Mouse (Mus musculus) A20 (cell line): ENCODE measurements around the gene Atxn3.
A peak's percentile ranks its signal among the peaks of the same experiment; 100 is the strongest.

ENCODE experiments used
- DNase-seq: peaks from one replicate; pipeline ENCODE4 v3.0.0-alpha.2; 2011; ENCODE audit warnings: low read depth, low spot score

The Atxn3 gene

GRCm38 (mm10) chr12:101957942-101958544 lies at the start of gene Atxn3:
TSS of gene Atxn3 (minus strand) at chr12:101958246.
- DNase-seq = peak; percentile 96

- no peak for DNase-seq
Measured at GRCm38 (mm10) chr12:102000785-102001184, 42.7 kb upstream of the Atxn3 start.

DNA sequence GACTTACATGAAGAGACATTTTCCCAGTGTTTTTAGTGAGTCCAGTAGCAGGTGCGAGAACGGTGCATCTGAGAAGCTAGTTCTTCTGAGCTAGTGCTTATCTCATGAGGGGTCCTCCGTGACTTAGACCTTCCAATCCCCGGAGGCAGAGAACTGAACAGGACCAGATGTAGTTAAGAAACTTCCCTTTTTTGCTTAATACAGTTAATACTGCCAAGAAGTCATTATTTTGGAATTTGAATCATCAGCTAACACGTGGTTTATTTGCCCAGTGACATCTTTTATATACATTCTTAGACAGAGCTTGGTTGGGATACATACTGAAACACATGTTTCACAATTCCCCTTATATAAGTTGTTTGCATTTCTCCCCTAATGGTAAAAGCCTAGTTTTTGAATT lies 40.9 kb upstream of the Atxn3 start:
- no peak for DNase-seq

DNA sequence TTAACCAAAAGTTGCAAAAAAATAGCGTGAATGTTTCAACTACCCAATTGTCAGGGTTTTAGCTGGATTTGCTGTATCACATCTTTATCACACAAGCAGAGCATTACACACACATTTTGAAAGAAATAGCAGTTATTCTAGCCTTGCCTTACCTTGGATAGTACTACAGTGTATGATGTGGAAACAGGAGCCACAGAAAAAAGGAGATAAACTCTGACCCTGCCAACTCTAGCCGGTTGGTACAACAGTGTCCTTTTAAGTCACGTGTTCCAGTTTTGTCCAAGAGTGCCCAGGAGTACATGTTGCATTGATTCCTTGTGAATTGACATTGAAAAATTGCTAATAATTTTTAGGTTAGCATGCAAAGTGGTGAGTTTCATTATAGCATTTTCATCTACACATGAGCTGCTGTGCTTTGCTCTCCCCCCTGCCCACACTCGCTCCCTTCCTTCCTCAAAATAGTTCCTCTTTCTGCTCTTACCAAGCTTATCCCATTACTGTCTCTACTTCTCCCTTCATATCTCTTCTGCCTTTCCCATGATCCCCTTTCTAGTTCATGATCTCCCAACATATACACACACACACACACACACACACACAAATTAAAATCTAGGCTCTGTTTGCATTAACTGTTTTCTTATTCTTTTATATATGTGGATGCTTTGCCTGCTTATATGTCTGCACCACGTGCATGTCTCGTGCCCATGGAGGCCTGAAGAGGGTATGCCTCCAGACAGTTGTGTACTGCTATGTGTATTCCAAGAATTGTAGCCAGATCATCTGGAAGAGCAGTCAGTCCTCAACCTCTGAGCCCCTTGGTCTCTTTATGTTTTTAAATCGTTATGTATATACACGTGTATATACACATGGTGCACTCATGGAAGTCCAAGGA lies 36.8 kb upstream of the Atxn3 start:
- no peak for DNase-seq

DNA sequence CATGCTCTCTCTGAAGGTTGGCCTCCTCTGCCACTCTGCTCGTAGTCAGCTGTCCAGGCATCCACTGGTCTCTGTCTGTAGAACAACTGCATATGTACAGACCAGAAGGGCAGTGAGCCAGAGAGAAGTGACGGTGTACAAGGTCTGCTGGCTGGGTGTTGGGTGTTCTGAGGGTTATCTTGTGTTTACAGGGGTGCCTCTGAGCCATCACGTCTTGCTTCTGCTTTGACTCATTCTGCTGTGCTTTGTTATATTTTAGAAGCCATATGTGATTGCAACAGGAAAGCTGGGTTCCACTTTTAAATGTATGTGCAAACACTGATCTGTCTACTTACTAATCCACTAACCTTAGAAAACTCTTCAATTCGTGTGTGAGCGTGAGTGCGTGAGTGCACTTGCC lies 29.6 kb upstream of the Atxn3 start:
- no peak for DNase-seq

GRCm38 (mm10) chr12:101985110-101985509 lies 27.1 kb upstream of the Atxn3 start:
- DNase-seq = peak; percentile 36

GRCm38 (mm10) chr12:101982977-101983376 lies 24.9 kb upstream of the Atxn3 start:
- DNase-seq = no peak

GRCm38 (mm10) chr12:101981559-101981958 lies 23.5 kb upstream of the Atxn3 start:
- no peak for DNase-seq

- peak; percentile 81 for DNase-seq
Measured at GRCm38 (mm10) chr12:101980266-101980665, 22.2 kb upstream of the Atxn3 start.

GRCm38 (mm10) chr12:101979213-101979750 lies 21.2 kb upstream of the Atxn3 start:
- peak; percentile 80 for DNase-seq

DNA sequence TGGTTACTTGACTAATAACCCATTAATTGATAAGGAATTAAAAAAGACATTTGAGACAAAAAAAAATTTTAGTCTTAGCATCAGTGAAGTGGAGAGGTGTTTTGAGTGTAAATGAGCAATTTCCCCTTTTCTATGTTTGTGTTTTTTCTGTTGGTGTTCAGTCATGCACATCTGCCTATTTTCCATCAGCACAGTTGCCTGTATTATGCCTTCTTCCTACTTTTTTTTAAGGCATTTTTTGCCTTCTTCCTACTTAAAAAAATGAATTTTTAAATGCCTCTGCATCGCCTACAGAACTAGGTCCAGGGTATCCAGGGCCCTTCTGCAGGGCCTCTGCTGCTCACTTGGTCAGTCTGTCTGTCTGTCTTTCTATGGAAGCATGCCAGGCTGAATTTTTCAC lies 20.5 kb upstream of the Atxn3 start:
- DNase-seq = peak; percentile 84

DNA sequence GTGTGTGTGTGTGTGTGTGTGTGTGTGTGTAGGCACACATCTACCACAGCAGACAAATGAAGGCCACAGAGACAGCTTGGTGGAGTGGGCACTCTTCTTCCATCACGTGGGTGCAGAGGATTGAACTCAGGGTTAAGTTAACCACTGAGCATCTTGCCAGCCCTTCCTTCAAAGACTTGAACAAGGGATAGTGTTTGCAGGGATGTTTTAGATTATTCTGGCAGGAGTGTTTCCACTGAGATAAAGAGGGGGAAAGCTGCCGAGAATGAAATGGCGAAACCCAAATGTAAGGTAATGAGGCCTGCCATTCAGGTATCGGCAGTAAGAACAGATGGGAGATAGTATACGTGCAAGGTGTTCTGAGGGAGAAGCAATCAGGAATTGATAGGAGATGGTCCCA lies 20.1 kb upstream of the Atxn3 start:
- peak; percentile 86 for DNase-seq

- DNase-seq = peak; percentile 68
Measured at GRCm38 (mm10) chr12:101977404-101977915, 19.4 kb upstream of the Atxn3 start.

- peak; percentile 74 for DNase-seq
Measured at GRCm38 (mm10) chr12:101976651-101977403, 18.8 kb upstream of the Atxn3 start.

GRCm38 (mm10) chr12:101975601-101976571 lies 17.8 kb upstream of the Atxn3 start, which contains the start of gene Cpsf2:
TSS of gene Cpsf2 (plus strand) at chr12:101975988.
- peak; percentile 95 for DNase-seq

DNA sequence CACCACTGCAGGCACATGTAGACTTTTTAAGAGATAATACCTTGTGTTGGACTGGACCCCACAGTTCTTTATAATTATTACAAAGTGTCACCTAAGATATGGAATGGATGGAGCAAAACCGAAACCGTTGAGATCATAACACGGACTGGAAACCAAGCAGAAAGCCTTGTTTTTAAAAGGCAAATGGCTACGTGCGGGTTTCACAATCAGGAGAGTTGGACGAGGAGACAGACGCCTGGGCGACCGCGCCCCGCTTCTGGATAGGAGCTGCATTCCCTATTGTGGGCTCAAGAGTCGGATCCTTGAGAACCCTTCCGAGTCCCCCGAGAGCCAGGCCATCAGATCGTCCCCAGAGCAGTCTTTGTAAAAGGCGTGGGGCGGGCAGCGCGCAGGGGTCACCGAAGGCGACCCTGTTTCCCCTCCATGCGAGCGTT lies 17.1 kb upstream of the Atxn3 start:
- DNase-seq = no peak

GRCm38 (mm10) chr12:101974571-101974970 lies 16.5 kb upstream of the Atxn3 start:
- peak; percentile 32 for DNase-seq

DNA sequence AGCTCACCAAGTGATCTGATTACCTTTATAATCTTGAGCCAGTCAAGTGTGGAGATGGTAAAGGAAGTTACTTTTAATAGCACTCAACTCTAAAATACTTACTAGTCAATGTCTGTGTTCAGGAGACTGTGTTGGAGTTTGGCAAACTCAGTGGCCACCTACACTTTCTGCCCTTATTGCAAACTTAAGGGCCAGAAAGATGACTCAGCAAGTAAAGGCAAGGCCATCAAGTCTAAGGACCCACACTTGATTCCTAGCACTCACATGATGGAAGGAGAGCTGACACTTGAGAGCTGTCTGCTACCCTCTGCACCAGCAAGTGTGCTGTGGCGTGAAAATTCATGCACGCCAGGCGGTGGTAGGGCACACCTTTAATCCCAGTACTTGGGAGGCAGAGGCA lies 14.2 kb upstream of the Atxn3 start:
- no peak for DNase-seq

DNA sequence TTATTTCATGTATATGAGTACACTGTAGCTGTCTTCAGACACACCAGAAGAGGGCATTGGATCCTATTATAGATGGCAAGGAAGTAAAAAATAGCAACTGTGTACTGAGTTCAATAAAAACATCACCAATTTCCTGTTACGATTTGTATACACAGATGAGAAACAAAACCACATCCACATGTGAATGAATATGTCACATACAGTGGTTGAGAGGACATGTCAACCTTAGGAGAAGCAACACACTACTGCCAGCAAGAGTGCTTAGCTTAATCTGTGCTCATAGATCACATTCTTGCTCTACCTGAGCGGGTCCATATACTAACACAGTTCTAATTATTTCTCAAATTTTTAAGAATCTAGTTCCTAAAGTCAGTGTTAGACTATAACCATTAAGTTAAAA lies 13.3 kb upstream of the Atxn3 start:
- DNase-seq = peak; percentile 52
